Mouse (Mus musculus) E14TG2a.4 (cell line): ENCODE measurements around the gene Pnmt.

ENCODE experiments used
- CTCF ChIP-seq: conservative IDR thresholded peaks from 2 replicates; pipeline ENCODE4 v1.5.1; 2014; ENCODE audit warnings: low read length
- NANOG ChIP-seq: IDR thresholded peaks from 2 replicates; pipeline ENCODE4 v1.6.1; 2014; ENCODE audit warnings: borderline replicate concordance, low read length, mixed read lengths
- POU5F1 ChIP-seq: IDR thresholded peaks from 2 replicates; pipeline ENCODE4 v1.6.1; 2014; ENCODE audit warnings: low read length, borderline replicate concordance

DNA sequence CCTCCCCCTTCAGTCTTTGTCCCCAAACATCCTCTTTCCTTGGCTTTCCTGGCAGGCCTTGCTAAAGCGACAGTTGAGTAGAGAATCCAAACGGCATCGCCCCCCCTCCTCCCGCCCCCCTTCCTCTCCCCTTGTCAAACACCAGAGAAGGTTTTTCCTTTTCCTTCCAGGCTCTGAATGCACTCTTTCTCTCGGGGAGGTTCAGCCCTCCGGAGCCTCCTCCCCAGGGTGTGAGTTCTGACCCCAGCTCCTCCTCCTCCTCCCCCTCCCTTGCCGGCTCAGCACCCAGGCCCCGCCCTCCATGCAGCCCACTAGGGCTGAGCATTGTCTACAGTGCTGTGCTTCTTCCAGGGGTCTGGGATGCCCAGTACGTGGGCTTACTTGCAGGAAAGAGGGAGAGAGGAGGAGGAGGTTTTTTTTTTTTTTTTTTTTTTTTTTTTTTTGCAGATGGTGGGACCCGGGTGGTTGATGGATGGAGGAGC lies 23.1 kb downstream of the Pnmt start:
- TF ChIP-seq CTCF = no peak
- no peak for TF ChIP-seq NANOG
- no peak for TF ChIP-seq POU5F1
